Mouse (Mus musculus): ENCODE measurements around the gene Klf4.

Gene Klf4

DNA sequence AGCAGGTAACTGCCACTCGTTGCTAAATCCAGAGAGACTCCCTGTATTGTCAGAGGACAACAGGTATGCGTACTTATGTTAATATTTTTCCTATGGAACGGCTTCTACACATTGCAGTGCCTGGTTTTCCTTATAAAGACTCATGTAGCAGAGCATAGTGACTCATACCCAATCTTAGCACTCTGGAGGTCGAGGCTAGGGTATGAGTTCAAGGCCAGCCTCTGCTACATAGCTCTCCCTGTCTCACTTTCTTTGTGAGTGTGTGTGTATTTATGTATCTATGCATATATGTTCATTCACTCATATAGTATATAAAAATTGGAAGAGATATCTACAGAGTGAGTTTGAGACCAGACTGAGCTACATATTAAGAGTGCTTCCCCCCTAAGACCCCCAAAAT, 8.3 kb downstream of the Klf4 start:
- no peak for DNase-seq (ENCODE audit: low read depth)

DNA sequence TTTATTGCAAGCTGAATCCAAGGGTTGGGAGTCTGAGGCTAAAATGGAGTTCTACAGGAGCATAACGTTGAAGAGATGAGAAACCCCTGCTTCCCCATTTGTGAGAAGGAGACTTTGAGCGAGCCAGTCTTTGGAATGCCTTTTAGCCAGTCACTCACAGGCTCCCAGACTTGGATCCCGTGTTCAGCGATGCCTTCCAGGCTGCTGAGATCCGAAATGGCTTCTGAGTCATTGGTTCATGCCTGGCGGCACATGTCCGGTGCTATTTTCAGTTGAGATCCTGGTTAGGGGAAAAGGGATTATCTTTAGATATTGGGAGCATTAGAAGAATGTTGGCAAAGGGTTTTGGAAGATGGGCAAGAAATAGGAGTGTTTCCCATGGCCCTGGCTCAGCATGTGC, 14.8 kb downstream of the Klf4 start:
- no peak for DNase-seq (ENCODE audit: low read depth)

DNA sequence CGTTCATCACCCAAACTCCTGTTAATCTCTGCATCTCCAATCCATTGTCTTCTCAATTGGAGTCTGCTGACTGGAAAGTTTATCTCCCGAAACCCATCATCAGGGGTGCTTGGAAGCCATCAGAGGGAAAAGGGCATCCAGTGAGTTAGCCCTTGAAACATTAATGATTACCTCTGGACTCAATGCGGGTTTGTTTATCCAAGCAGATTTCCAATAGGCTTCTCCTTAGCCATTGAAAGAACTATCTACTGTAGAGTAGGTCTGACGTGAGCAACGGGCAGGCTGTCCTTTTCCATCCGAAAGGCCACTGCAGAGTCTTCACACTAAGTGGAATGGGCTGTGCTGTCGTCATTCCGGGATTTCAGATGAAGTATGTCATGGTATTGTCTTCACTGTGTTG, 16.2 kb downstream of the Klf4 start:
- DNase-seq (ENCODE audit: low read depth), result no peak

DNA sequence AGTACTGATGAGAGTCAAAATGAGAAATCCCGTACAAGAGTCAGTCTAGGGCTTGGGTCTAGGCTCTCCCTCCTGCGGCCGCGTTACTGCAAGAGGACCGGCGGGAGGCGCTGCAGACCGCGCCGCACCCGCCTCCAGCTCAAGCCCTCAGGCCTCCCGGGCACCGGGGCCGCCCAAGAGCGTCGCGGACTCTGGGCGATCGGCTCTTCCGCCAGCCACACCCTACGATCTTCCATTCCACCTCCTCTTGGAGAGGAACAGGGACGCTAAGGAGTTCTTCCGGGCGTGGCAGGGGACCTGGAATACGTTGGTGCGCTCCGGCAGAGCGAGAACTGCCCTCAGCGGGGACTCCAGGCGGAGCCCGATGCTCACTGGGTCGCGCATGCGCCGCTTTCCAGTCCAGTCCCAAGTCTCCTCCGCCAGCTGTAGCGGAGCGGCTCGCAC, 17.5 kb downstream of the Klf4 start:
- DNase-seq (ENCODE audit: low read depth), result no peak

DNA sequence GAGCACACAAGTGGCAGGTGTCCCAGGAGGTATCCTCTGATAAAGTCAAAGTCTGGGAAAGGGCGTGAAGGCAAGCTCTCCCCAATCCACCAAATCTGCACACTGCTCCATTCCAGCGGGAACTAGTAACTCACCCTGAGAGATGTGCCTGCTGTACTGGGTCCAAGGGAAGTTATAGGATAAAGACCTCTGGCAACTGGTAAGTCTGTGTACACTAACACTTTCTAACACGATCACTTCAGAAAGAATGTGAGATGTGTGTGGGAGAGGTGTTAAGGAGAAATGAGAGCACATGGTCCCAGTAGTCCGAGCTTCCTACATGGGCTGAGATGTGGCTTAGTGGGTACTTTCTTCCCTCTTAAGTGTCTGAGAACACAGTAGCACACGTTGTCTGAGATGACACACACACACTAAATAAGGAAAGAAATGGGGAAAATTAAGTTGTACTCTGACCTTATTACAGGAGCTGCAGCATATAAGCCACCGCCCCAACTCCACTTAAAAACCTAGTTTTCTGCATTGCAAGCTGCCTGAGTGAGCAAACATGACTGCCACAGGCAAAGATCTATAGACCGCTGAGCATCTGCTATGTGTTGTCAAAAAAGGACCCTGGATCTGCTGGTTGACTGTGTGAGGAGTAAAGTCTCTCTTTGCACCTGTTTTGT, 18.5 kb downstream of the Klf4 start:
- no peak for DNase-seq (ENCODE audit: low read depth)

DNA sequence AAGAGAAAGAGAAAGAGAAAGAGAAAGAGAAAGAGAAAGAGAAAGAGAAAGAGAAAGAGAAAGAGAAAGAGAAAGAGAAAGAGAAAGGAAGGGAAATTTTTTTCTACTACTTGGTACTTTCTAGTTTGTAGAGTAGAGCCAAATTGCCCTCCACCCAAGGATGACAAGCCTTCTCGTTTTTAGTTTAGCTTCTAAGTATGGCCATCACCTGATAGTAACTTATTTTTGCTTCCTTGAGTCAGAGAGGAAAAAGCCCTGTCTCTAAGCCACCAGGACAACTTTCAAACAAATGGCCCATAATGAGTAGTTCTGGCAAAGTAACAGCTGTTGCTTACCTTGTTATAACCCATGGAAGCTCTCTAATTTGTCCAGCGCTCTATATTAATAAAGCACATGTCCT, 20.9 kb downstream of the Klf4 start:
- DNase-seq (ENCODE audit: low read depth), result no peak

DNA sequence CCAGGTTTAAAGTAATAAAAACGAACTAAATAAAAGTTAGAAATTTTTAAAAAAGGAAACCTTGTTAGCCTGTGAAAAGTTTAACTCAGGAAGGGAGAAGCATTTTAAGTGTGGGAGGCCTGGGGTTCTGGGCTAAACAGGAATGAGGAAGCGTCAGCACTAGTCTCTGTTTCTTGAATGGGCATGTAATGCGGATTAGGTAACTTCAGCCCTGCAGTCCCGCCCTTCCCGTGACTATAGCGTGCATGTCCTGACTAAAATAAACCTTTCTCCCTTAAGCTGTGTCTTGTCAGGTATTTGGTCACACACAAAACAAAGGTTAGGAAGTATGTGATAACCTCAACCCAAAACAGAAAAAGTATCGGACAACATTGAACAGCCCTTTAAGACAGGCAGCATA, 23.6 kb downstream of the Klf4 start:
- no peak for DNase-seq (ENCODE audit: low read depth)

DNA sequence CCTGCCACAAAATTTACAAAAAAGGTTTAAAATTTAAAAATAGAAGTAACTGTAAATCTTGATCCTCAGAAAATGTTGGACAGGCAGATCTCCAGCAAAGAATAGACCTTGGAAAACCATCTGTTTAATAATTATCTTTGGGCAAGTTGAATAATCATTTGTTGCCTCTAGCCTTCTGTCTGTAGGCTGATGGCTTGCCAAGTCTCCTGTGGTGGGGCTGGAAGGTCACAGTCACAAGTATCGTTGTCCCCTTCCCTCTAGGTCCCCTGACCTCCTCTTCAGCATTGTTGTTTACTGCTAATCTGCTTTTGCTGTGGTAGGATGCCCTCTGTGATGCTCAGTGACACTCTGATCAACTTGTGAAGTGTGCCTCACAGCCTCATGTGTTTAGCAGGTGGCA, 33.6 kb downstream of the Klf4 start:
- no peak for DNase-seq (ENCODE audit: low read depth)

DNA sequence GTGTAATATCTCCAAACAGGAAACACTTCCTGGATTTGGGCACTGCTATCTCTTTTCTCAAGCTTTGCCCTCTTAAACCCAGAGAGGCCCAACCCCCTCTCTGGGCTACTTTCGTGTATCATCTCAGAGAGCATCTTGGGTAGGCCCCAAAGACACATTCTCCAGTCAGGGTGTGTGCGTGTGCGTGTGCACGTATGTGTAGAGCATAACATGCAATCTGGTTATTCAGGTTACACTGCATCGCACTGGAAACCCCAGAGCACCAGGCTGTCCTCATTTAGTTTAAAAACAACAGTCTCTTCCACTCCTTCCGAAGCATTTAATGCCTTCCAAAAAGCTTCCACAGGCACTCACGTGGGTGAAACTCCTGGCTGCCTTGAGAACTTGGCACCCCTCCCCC, 35.9 kb downstream of the Klf4 start:
- DNase-seq (ENCODE audit: low read depth), result no peak

DNA sequence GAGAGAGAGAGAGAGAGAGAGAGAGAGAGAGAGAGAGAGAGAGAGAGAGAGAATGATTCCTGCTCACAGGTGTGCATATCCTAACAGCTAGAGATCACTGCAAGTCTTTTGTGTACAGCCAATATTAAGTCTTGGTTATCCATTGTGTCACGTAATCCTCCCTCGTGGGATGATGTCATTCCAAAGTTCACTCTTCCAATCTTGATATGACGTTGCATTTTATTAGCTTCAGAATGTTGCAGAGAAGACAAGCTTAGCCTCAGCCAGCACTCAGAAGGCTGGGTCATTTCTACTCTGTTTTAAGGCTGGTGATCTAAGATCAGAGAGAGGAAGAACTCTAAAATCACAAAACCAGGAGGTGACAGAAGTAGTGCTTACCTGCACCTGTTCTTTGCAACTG, 39.0 kb downstream of the Klf4 start:
- no peak for DNase-seq (ENCODE audit: low read depth)

DNA sequence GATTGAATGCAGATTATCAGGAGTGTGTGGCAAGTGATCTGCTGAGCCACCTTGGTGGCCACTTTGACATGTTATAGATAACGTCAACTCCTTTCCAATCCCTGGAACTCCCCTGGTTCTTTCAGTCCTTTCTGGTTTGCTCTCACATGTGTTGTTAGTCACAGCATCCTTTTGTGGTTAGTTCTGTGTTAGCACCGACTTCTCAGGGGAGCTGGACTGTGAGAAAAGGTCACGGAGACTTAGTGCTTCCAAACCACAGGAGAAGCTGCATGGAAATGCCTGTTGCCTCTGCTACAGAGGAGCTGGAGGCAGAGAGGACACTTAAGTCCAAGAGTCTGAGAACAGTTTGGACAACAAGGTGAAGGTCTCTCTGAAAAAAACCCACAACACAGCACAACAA, 42.9 kb downstream of the Klf4 start:
- no peak for DNase-seq (ENCODE audit: low read depth)

DNA sequence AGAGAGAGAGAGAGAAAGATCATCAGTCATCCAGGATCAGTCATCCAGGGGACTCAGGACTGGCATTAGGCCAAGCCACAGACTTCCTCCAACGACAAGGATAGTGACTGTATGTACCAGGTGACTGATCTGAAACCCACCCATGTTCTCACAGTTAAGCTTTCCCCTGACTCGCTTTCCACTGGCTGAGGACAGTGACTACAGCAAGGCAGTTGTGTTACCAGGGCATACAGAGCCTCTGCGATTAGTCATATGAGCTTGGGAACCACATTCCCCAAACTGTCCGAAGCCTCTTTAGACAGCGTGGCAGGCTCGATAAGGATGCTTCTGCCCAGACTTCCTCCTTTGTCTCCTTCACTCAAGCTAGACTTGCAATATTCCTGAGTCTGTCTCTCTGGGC, 43.7 kb downstream of the Klf4 start:
- no peak for DNase-seq (ENCODE audit: low read depth)

DNA sequence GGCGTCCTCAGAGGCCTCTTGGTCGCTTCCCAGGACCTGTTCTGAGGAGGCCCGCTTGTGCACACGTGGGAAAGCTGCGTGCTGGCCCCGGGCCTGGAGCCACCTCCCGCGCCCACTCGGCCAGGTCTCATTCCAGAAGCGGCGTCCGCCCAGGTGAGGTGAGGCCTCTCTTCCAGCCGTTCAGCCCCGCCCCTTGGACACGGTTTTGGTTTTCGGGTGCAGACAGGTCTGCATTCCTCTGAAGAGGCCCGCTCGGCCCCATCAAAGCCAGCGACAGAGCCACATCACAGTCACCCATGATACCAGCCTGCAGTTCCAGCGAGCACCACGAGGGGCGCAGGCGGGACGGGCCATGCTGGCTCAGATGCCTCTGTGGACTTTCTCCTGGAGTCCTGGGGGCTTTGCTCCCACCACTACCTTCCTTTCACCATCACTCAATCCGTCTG, 51.9 kb downstream of the Klf4 start:
- DNase-seq (ENCODE audit: low read depth), result no peak

DNA sequence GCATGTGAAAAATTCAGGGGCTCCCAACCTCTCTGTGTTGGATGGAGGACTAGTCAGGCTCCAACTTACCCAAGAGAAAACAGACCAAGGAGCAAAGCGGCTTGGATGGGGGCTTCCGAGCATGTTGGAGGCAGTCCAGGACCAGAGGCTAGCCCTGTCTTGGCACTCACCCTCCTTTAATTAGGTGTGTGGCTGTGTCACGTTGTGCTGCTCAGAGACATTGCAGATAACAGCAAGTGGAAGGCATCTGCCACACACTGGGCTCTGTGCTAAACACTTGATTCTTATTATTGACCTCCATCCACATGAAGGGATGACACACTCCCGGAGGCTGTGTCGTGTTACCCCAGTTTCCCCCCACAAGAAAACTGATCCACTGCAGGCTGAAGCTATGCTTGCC, 53.9 kb downstream of the Klf4 start:
- DNase-seq (ENCODE audit: low read depth), result no peak

DNA sequence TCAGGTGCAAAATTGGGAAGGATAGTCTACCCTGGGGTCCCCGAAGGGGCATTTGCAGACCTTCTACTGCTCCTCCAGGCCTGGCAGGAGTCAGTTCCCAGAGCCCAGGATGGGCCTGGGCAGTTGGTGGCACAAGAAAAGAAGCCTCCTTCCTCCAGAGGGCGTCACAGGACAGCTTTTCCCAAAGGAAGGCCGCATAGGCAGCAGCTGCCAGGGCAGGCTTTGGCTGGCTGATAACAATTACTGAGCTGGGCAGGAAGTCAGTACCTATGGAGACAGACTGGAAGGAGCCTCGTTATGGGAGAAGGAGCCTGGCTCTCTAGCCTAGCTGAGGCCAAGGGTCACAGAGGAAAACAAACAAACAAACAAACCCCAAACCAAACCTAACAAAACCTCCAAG, 54.3 kb downstream of the Klf4 start:
- DNase-seq (ENCODE audit: low read depth), result no peak

DNA sequence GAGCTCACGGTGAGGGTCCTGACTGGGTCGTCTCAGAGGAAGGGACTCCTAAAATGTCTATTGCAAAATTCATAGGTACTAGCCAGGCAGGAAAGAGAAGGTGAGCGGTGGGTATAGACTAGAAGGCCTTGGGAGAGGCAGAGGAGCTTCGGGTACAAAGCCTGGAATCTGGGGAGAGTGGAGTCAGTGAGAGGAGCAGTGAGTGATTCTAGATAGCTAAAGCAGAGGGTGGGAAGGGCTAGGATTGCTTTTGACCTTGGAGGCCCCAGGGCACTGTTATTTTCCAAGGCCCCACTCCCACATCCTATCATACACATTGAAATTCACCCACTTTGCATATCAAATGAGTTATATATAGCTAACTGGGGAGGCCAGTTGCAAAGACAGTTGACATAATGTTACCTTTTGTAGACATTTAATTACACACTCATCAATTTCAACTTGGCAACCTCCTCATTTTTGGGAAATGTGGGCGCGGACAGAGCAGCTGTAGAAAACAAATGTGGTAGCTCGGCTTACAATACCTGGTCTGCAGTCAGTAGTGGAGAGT, 55.0 kb downstream of the Klf4 start:
- DNase-seq (ENCODE audit: low read depth), result no peak
